Mouse (Mus musculus) kidney, embryonic 16.5 days (tissue): ENCODE results near the gene Hcrt. TPM values are rescaled to one million over a fixed set of nuclear protein-coding genes. Genes with fewer than 3 reads are reported as not detected.

Experiments used
- ATAC-seq: fragments of 200-750 bp; cut with Nextera tagmentation; 2 replicates; pipeline ENCODE4 v1.8.0; 2017; ENCODE audit warnings: moderate TSS enrichment; ENCODE audit not compliant: low FRiP score, low TSS enrichment
- H3K27ac ChIP-seq: fragments of 300-500 bp; sonication (generic); 2 replicates; pipeline ENCODE4 v1.5.1; 2014; ENCODE audit warnings: low read length
- H3K27me3 ChIP-seq: fragments of 300-500 bp; sonication (generic); 2 replicates; pipeline ENCODE4 v1.6.1; 2014; ENCODE audit warnings: low read length, control low read depth, mixed read lengths; ENCODE audit not compliant: insufficient read depth
- H3K36me3 ChIP-seq: fragments of 300-500 bp; sonication (generic); 2 replicates; pipeline ENCODE4 v1.6.1; 2014; ENCODE audit warnings: low read length, control low read depth, mixed read lengths; ENCODE audit not compliant: insufficient read depth
- H3K4me1 ChIP-seq: fragments of 300-500 bp; sonication (generic); 2 replicates; pipeline ENCODE4 v1.6.1; 2014; ENCODE audit warnings: low read length, control low read depth, mixed read lengths; ENCODE audit not compliant: insufficient read depth
- H3K4me2 ChIP-seq: fragments of 300-500 bp; sonication (generic); replicated peaks from 2 replicates; pipeline ENCODE4 v1.6.1; 2014; ENCODE audit warnings: low read depth, low read length
- H3K4me3 ChIP-seq: fragments of 300-500 bp; sonication (generic); 2 replicates; pipeline ENCODE4 v1.5.1; 2014; ENCODE audit warnings: mild to moderate bottlenecking, low read length
- H3K9ac ChIP-seq: fragments of 300-500 bp; sonication (generic); replicated peaks from 2 replicates; pipeline ENCODE4 v1.6.1; 2014; ENCODE audit warnings: low read length
- H3K9me3 ChIP-seq: fragments of 300-500 bp; sonication (generic); 2 replicates; pipeline ENCODE4 v1.6.1; 2016; ENCODE audit warnings: low read length, control low read depth
- WGBS: fragments of 180-500 bp; shearing (Covaris S2); extraction: QIAGEN DNeasy Blood & Tissue Kit; methylation state at CpG from one replicate; pipeline ENCODE4 v1.1.7; 2014; 5-methylcytosine and 5-hydroxymethylcytosine counted together
- polyA plus RNA-seq: library from polyadenylated mRNA; unstranded; fragments of >200 nt; fragmentation: Nextera tagmentation; extraction: Ambion mirVana; gene quantifications from 2 replicates; pipeline ENCODE4 v1.2.1, GENCODE M21; 2015

Gene Hcrt
- polyA plus RNA-seq, 1 experiment from 2014 or later: not detected

GRCm38 (mm10) chr11:100718462-100718861 is 44.3 kb downstream of the Hcrt start:
- Histone ChIP-seq H3K36me3 (peaks cover 45% of the 10 kb centered on the region), H3K4me1 (peaks cover 35% of the 10 kb centered on the region), H3K9ac (no peak overlapping the region), H3K9me3 (no peaks in the 10 kb centered on the region), H3K4me3 (no peak overlapping the region), H3K27ac (no peak overlapping the region), H3K4me2 (no peak overlapping the region), H3K27me3 (no peaks in the 10 kb centered on the region)
- ATAC-seq: no peak
- 93% methylated on average over 7 of the region's 7 CpGs for WGBS

GRCm38 (mm10) chr11:100716649-100717048 is 46.1 kb downstream of the Hcrt start:
- Histone ChIP-seq H3K9me3 (no peaks in the 10 kb centered on the region), H3K9ac (no peak overlapping the region), H3K27ac (no peak overlapping the region), H3K4me2 (no peak overlapping the region), H3K4me3 (no peak overlapping the region), H3K27me3 (no peaks in the 10 kb centered on the region), H3K36me3 (peaks cover 45% of the 10 kb centered on the region), H3K4me1 (peaks cover 29% of the 10 kb centered on the region)
- ATAC-seq: no peak
- 90% methylated on average over 3 of the region's 3 CpGs for WGBS

GRCm38 (mm10) chr11:100714948-100715347 is 47.8 kb downstream of the Hcrt start:
- no peak overlapping the region for H3K4me3 ChIP-seq
- no peaks in the 10 kb centered on the region for H3K9me3 ChIP-seq
- H3K9ac ChIP-seq: no peak overlapping the region
- no peak for ATAC-seq
- H3K4me2 ChIP-seq: no peak overlapping the region
- WGBS: 89% methylated on average over 6 of the region's 6 CpGs
- H3K27me3 ChIP-seq: no peaks in the 10 kb centered on the region
- H3K27ac ChIP-seq: no peak overlapping the region
- H3K36me3 ChIP-seq: peaks cover 45% of the 10 kb centered on the region
- peaks cover 31% of the 10 kb centered on the region for H3K4me1 ChIP-seq

GRCm38 (mm10) chr11:100714534-100714915 is 48.2 kb downstream of the Hcrt start:
- Histone ChIP-seq H3K9ac (peak overlapping the region; percentile 58), H3K27me3 (no peaks in the 10 kb centered on the region), H3K4me1 (peaks cover 29% of the 10 kb centered on the region), H3K27ac (no peak overlapping the region), H3K36me3 (peaks cover 41% of the 10 kb centered on the region), H3K4me2 (peak overlapping the region; percentile 55), H3K9me3 (no peaks in the 10 kb centered on the region), H3K4me3 (peak overlapping the region; percentile 31)
- WGBS: 50% methylated on average over 6 of the region's 6 CpGs
- peak; percentile 13; the same call in 1 of the 2 replicates for ATAC-seq

- Histone ChIP-seq H3K9ac (peak within 1 kb of the TSS; percentile 58), H3K36me3 (peaks cover 42% of the 10 kb centered on the region), H3K9me3 (no peaks in the 10 kb centered on the region), H3K4me3 (peak within 1 kb of the TSS; percentile 31), H3K4me1 (peaks cover 29% of the 10 kb centered on the region), H3K27ac (peak within 1 kb of the TSS; percentile 48), H3K27me3 (no peaks in the 10 kb centered on the region), H3K4me2 (peak within 1 kb of the TSS; percentile 55)
- peak; percentile 8; the same call in 1 of the 2 replicates for ATAC-seq
- 5% methylated on average over 38 of the region's 38 CpGs for WGBS
Observed at GRCm38 (mm10) chr11:100713735-100714533, 48.8 kb downstream of the Hcrt start, which contains the start of gene Hspb9. Gene Hspb9, plus strand, starts transcription at chr11:100713850.

- peaks cover 43% of the 10 kb centered on the region for H3K36me3 ChIP-seq
- ATAC-seq: no peak
- peak overlapping the region; percentile 58; the same call in 1 of the 2 replicates for H3K9ac ChIP-seq
- WGBS: 67% methylated on average over 4 of the region's 4 CpGs
- H3K27me3 ChIP-seq: no peaks in the 10 kb centered on the region
- H3K4me3 ChIP-seq: peak overlapping the region; percentile 31; the same call in 1 of the 2 replicates
- H3K4me2 ChIP-seq: peak overlapping the region; percentile 55
- peak overlapping the region; percentile 48 for H3K27ac ChIP-seq
- H3K4me1 ChIP-seq: peaks cover 29% of the 10 kb centered on the region
- no peaks in the 10 kb centered on the region for H3K9me3 ChIP-seq
Observed at GRCm38 (mm10) chr11:100713174-100713573, 49.6 kb downstream of the Hcrt start.

GRCm38 (mm10) chr11:100711783-100712615 is 50.7 kb downstream of the Hcrt start, which contains the start of gene Kat2a:
Gene Kat2a, minus strand, starts transcription at chr11:100712465.
- peak within 1 kb of the TSS; percentile 83 for H3K27ac ChIP-seq
- H3K9me3 ChIP-seq: no peaks in the 10 kb centered on the region
- peak within 1 kb of the TSS; percentile 94 for H3K4me3 ChIP-seq
- peak; percentile 90 for ATAC-seq
- H3K9ac ChIP-seq: peak within 1 kb of the TSS; percentile 97
- 2% methylated on average over 48 of the region's 48 CpGs for WGBS
- H3K4me2 ChIP-seq: peak within 1 kb of the TSS; percentile 55
- H3K27me3 ChIP-seq: no peaks in the 10 kb centered on the region
- H3K4me1 ChIP-seq: peaks cover 29% of the 10 kb centered on the region
- H3K36me3 ChIP-seq: peaks cover 39% of the 10 kb centered on the region

Other genes with a start within 250 kb of the Hcrt start
- 173 and 179 TPM in 2 replicates for gene Acly, start 234.9 kb downstream of the Hcrt start, polyA plus RNA-seq
- gene Ttc25, start 217.3 kb downstream of the Hcrt start, polyA plus RNA-seq: 1.0 and 1.1 TPM in 2 replicates
- 30.1 and 33.6 TPM in 2 replicates for gene Cnp, start 188.0 kb downstream of the Hcrt start, polyA plus RNA-seq
- gene Nkiras2, start 143.7 kb downstream of the Hcrt start, polyA plus RNA-seq: 72.8 and 74.8 TPM in 2 replicates
- 235 and 267 TPM in 2 replicates for gene Dnajc7, start 142.8 kb downstream of the Hcrt start, polyA plus RNA-seq
- 0.32 and 0.69 TPM in 2 replicates for gene Zfp385c, start 70.5 kb downstream of the Hcrt start, polyA plus RNA-seq
- 2.6 and 3.2 TPM in 2 replicates for gene Dhx58, start 58.7 kb downstream of the Hcrt start, polyA plus RNA-seq
- 62.4 and 63.7 TPM in 2 replicates for gene Kat2a, start 50.5 kb downstream of the Hcrt start, polyA plus RNA-seq
- 0.33 TPM in 1 of 2 replicates, not detected in the other for gene Hspb9, start 49.1 kb downstream of the Hcrt start, polyA plus RNA-seq
- 41.9 and 47.1 TPM in 2 replicates for gene Rab5c, start 24.7 kb downstream of the Hcrt start, polyA plus RNA-seq
- not detected in 2 replicates for gene Kcnh4, start 3.0 kb downstream of the Hcrt start, polyA plus RNA-seq
- 8.4 and 8.9 TPM in 2 replicates for gene Ghdc, start 8.0 kb upstream of the Hcrt start, polyA plus RNA-seq
- gene Stat5b, start 87.8 kb upstream of the Hcrt start, polyA plus RNA-seq: 18.7 and 22.5 TPM in 2 replicates
- gene Stat5a, start 96.4 kb upstream of the Hcrt start, polyA plus RNA-seq: 3.7 and 4.5 TPM in 2 replicates
- 47.9 and 54.4 TPM in 2 replicates for gene Stat3, start 176.6 kb upstream of the Hcrt start, polyA plus RNA-seq
- gene Cavin1, start 208.0 kb upstream of the Hcrt start, polyA plus RNA-seq: 140 and 161 TPM in 2 replicates
- 42.2 and 45.3 TPM in 2 replicates for gene Atp6v0a1, start 246.5 kb upstream of the Hcrt start, polyA plus RNA-seq